Mouse (Mus musculus): ENCODE measurements around the gene Olfr464. TPM values are rescaled to one million over a fixed set of nuclear protein-coding genes. Genes with fewer than 3 reads are reported as not detected.
"Not testable (repeated sequence)": the region's sequence is repeated elsewhere in the genome, so short reads cannot be mapped to it uniquely, and the experiment has no call there.

The Olfr464 gene
- polyA plus RNA-seq, 1 experiment from 2014 or later = not detected

DNA sequence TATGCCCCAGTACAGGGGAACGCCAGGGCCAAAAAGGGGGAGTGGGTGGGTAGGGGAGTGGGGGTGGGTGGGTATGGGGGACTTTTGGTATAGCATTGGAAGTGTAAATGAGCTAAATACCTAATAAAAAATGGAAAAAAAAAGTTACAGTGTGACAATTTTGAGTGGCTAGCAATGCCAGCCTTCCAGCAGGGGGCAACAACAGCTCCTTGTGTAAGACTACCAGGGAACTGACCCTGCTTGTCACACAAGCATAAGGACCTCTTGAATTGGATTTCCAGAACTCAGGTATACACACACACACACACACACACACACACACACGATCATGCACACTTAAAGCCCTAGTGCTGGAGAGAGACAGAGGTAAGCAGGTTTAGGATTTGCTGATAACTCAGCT is 53.9 kb downstream of the Olfr464 start:
- WGBS = 85% methylated on average over 1 of the region's 2 CpGs
- H3K36me3 ChIP-seq = peaks cover 15% of the 10 kb centered on the region; the same call in 1 of the 2 replicates
- not testable (repeated sequence) for H3K9ac ChIP-seq; ATAC-seq (ENCODE audit: insufficient number of reproducible peaks, low FRiP score); H3K4me2 ChIP-seq; H3K27ac ChIP-seq (ENCODE audit: poor library complexity, severe bottlenecking); H3K4me1 ChIP-seq (replicated peaks); H3K4me3 ChIP-seq; H3K9me3 ChIP-seq (replicated peaks)
- H3K27me3 ChIP-seq (replicated peaks) = peaks cover 15% of the 10 kb centered on the region; the same call in 1 of the 2 replicates

Other genes with a start within 250 kb of the Olfr464 start
- gene Supt4a, start 183.4 kb downstream of the Olfr464 start, polyA plus RNA-seq (2016; fragmentation: Nextera tagmentation; extraction: Ambion mirVana) = 99.6 and 101 TPM in 2 replicates
- 0.21 and 0.78 TPM in 2 replicates for gene Tspoap1, start 160.4 kb downstream of the Olfr464 start, polyA plus RNA-seq (2016; fragmentation: Nextera tagmentation; extraction: Ambion mirVana)
- 2.8 and 6.7 TPM in 2 replicates for gene Mpo, start 127.4 kb downstream of the Olfr464 start, polyA plus RNA-seq (2016; fragmentation: Nextera tagmentation; extraction: Ambion mirVana)
- not detected in 2 replicates for gene Lpo, start 92.7 kb downstream of the Olfr464 start, polyA plus RNA-seq (2016; fragmentation: Nextera tagmentation; extraction: Ambion mirVana)
- 8.4 and 8.5 TPM in 2 replicates for gene Mks1, start 67.8 kb downstream of the Olfr464 start, polyA plus RNA-seq (2016; fragmentation: Nextera tagmentation; extraction: Ambion mirVana)
- 0.09 TPM in 1 of 2 replicates, not detected in the other for gene Epx, start 45.4 kb downstream of the Olfr464 start, polyA plus RNA-seq (2016; fragmentation: Nextera tagmentation; extraction: Ambion mirVana)
- gene Olfr462, start 28.7 kb downstream of the Olfr464 start, polyA plus RNA-seq (2016; fragmentation: Nextera tagmentation; extraction: Ambion mirVana) = not detected in 2 replicates
- not detected in 2 replicates for gene Olfr463, start 23.6 kb downstream of the Olfr464 start, polyA plus RNA-seq (2016; fragmentation: Nextera tagmentation; extraction: Ambion mirVana)
- gene Dynll2, start 66.6 kb upstream of the Olfr464 start, polyA plus RNA-seq (2016; fragmentation: Nextera tagmentation; extraction: Ambion mirVana) = 21.4 and 22.5 TPM in 2 replicates
- 254 and 260 TPM in 2 replicates for gene Srsf1, start 126.4 kb upstream of the Olfr464 start, polyA plus RNA-seq (2016; fragmentation: Nextera tagmentation; extraction: Ambion mirVana)
- gene Vezf1, start 147.3 kb upstream of the Olfr464 start, polyA plus RNA-seq (2016; fragmentation: Nextera tagmentation; extraction: Ambion mirVana) = 27.3 and 29.3 TPM in 2 replicates
- gene Cuedc1, start 177.1 kb upstream of the Olfr464 start, polyA plus RNA-seq (2016; fragmentation: Nextera tagmentation; extraction: Ambion mirVana) = 20.7 and 22.9 TPM in 2 replicates

Measured in heart, embryonic 12.5 days (tissue).